Mouse (Mus musculus) fibroblast of lung, adult 2 months (primary cell): ENCODE measurements around the gene Cnn2.
"Not testable (repeated sequence)": the region's sequence is repeated elsewhere in the genome, so short reads cannot be mapped to it uniquely, and the experiment has no call there.

Experiments used
- DNase-seq: peaks from one replicate; pipeline ENCODE4 v3.0.0-alpha.2; 2011; ENCODE audit warnings: low read depth

Cnn2 gene

DNA sequence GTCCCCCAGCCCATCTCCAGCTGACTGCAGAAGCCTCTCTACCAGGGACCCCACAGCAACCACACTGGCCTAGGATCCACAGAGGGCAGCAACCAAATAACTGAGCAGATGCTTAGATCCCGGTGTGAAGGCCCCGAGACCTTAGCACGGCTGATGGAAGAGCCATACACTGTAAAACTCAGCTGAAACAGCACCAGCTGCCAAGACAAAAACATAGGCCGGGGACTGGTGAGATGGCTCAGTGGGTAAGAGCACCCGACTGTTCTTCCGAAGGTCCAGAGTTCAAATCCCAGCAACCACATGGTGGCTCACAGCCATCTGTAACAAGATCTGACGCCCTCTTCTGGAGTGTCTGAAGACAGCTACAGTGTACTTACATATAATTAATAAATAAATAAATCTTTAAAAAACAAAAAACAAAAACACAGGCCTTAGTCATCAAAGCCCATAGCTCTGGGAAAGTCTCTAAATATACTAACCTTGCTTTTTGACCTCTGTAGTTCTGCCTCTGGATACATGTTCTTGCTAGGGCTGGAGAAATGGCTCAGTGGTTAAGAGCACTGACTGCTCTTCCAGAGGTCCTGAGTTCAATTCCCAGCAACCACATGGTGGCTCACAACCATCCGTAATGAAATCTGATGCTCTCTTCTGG is 53.2 kb downstream of the Cnn2 start:
- DNase-seq: not testable (repeated sequence)

- no peak for DNase-seq
These were observed 55.7 kb downstream of the Cnn2 start for GRCm38 (mm10) chr10:80044087-80044486.

DNA sequence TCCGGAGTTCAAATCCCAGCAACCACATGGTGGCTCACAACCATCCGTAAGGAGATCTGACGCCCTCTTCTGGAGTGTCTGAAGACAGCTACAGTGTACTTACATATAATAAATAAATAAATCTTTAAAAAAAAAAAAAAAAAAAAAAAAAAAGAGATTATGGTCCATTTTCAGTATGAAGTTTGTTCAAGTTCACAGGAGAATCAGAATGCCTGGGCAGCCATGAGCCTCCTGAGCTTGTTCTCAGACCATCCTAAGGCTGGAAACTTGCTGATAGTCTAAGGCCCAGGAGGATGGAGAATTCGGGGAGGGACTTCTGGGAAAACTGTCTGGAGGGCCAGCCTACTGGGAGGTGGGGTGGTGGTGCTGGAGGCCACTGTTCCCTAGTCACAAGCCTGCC is 57.0 kb downstream of the Cnn2 start:
- DNase-seq: not testable (repeated sequence)
